Mouse (Mus musculus) adrenal gland, postnatal 10 days (tissue): ENCODE data around the gene Mdh2. TPM values are rescaled to one million over a fixed set of nuclear protein-coding genes. Genes with fewer than 3 reads are reported as not detected.

ENCODE experiments used
- DNase-seq: peaks from one replicate; pipeline ENCODE4 v3.0.0; 2021; ENCODE audit warnings: mixed read lengths
- microRNA-seq: library from miRNA; unstranded; fragments of <30 nt; microRNA quantifications from one replicate; pipeline ENCODE4 v1.2.0, GENCODE M21; 2021
- total RNA-seq, 2 experiments: library from RNA; stranded (reverse); gene quantifications; 2 replicates each; pipeline ENCODE4 v1.2.3; 2021

Gene Mdh2
- total RNA-seq, 2 experiments from 2014 or later, result 1,052 to 1,158 TPM

DNA sequence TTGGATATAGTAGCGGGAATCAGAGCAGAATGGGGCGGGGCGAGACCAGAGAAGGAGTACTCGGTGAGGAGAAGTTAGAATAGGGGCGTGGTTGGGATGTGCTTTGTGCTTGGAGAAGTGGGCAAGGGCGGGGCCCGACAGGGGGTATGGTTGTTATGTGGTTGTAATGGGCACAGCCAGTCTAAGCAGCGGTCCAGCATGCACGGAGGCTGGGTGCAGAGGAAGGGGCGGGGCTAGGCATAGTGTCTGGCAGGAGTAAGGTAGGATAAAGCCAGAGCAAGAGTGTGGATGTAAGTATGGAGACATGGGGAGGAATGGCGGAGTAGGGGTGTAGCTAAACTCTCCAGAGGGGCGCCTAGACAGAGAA lies 57.2 kb downstream of the Mdh2 start:
- DNase-seq, result no peak

DNA sequence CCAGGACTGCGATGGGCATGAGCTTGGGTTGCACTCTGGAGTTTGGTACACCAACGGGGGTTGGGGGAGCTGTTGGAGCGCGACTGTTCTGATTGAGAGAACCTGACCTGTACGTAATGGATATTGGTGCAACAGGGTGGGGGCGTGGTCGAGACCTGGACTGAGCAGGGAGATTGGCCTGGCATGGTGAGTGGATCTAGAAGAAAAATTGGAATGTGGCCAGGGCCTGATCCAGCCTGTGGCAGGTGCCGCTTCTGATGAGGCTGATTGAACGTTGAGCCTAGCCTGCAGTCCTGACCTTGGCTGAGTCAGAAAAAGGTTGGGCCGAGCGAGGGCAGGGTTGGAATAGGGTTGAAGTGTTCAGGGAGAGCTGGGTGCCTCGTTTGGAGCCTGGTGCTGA lies 57.7 kb downstream of the Mdh2 start:
- peak; percentile 43 for DNase-seq

Small RNAs within 50 kb of the gene (microRNA-seq; reads per million reads assigned to microRNA genes)
- gene Gm23268 (not detected), gene Mir7034 (not detected)

Other genes with a start within 250 kb of the Mdh2 start
- gene Hip1, start 233.4 kb upstream of the Mdh2 start, total RNA-seq, result 10 to 100 TPM; 33.7 to 39.3 TPM
- gene Ccl26, start 214.9 kb upstream of the Mdh2 start, total RNA-seq, result not detected
- gene Ccl24, start 205.4 kb upstream of the Mdh2 start, total RNA-seq, result 1 to 10 TPM; 3.6 to 4.0 TPM
- 10 to 100 TPM; 35.2 to 39.1 TPM for gene Rhbdd2, start 145.9 kb upstream of the Mdh2 start, total RNA-seq
- gene Por, start 108.4 kb upstream of the Mdh2 start, total RNA-seq, result 100 to 1,000 TPM; 175 to 226 TPM
- gene Tmem120a, start 34.0 kb upstream of the Mdh2 start, total RNA-seq, result 10 to 100 TPM; 61.7 to 68.2 TPM
- under 1 TPM; 0.27 to 0.73 TPM for gene Styxl1, start 95 bp upstream of the Mdh2 start, total RNA-seq
- gene Srrm3, start 28.4 kb downstream of the Mdh2 start, total RNA-seq, result 1 to 10 TPM; 2.5 to 4.3 TPM
- 10 to 100 TPM; 68.2 to 90.0 TPM for gene Hspb1, start 109.4 kb downstream of the Mdh2 start, total RNA-seq
- gene Ywhag, start 156.1 kb downstream of the Mdh2 start, total RNA-seq, result 100 to 1,000 TPM; 413 to 414 TPM
- 1 to 10 TPM; 1.9 to 2.3 TPM for gene Ssc4d, start 196.1 kb downstream of the Mdh2 start, total RNA-seq
- under 1 TPM in 1 of 2 experiments, not detected in 1; 0.30 TPM for gene Zp3, start 201.6 kb downstream of the Mdh2 start, total RNA-seq
- 10 to 100 TPM; 16.6 to 19.2 TPM for gene Dtx2, start 216.3 kb downstream of the Mdh2 start, total RNA-seq